Mouse (Mus musculus) forebrain, embryonic 14.5 days (tissue): ENCODE data around the gene Gnat2. TPM values are rescaled to one million over a fixed set of nuclear protein-coding genes. Genes with fewer than 3 reads are reported as not detected.

Source experiments
- ATAC-seq: fragments of 200-750 bp; cut with Nextera tagmentation; 2 replicates; pipeline ENCODE4 v1.8.0; 2017; ENCODE audit warnings: mild to moderate bottlenecking, moderate library complexity
- DNase-seq: peaks from one replicate; pipeline ENCODE4 v3.0.0-alpha.2; 2015; ENCODE audit warnings: low spot score
- H3K27ac ChIP-seq: fragments of 300-500 bp; sonication (generic); 2 replicates; pipeline ENCODE4 v1.5.1; 2014; ENCODE audit warnings: low read depth, mild to moderate bottlenecking, control low read depth, low read length, moderate library complexity
- H3K27me3 ChIP-seq: fragments of 300-500 bp; sonication (generic); replicated peaks from 2 replicates; pipeline ENCODE4 v1.6.1; 2014; ENCODE audit warnings: low read length, control low read depth, mixed read lengths; ENCODE audit not compliant: control insufficient read depth, insufficient read depth
- H3K36me3 ChIP-seq: fragments of 300-500 bp; sonication (generic); 2 replicates; pipeline ENCODE4 v1.6.1; 2014; ENCODE audit warnings: low read length, control low read depth; ENCODE audit not compliant: control insufficient read depth, insufficient read depth
- H3K4me1 ChIP-seq: fragments of 300-500 bp; sonication (generic); 2 replicates; pipeline ENCODE4 v1.6.1; 2014; ENCODE audit warnings: antibody characterized with exemption, low read length, control low read depth; ENCODE audit not compliant: control insufficient read depth, insufficient read depth
- H3K4me2 ChIP-seq: fragments of 300-500 bp; sonication (generic); 2 replicates; pipeline ENCODE4 v1.6.1; 2014; ENCODE audit warnings: mild to moderate bottlenecking, control low read depth, low read length
- H3K4me3 ChIP-seq: fragments of 300-500 bp; sonication (generic); 2 replicates; pipeline ENCODE4 v1.5.1; 2014; ENCODE audit warnings: low read depth, low read length, control low read depth
- H3K9ac ChIP-seq: fragments of 300-500 bp; sonication (generic); 2 replicates; pipeline ENCODE4 v1.6.1; 2014; ENCODE audit warnings: mild to moderate bottlenecking, low read length, control low read depth, moderate library complexity
- H3K9me3 ChIP-seq: fragments of 300-500 bp; sonication (generic); replicated peaks from 2 replicates; pipeline ENCODE4 v1.6.1; 2016; ENCODE audit warnings: low read length, control low read depth, mixed read lengths; ENCODE audit not compliant: control insufficient read depth
- WGBS: fragments of 180-500 bp; shearing (Covaris S2); extraction: QIAGEN DNeasy Blood & Tissue Kit; methylation state at CpG from one replicate; pipeline ENCODE4 v1.1.7; 2014; 5-methylcytosine and 5-hydroxymethylcytosine counted together
- polyA plus RNA-seq: library from polyadenylated mRNA; unstranded; fragments of >200 nt; fragmentation: Nextera tagmentation; extraction: Ambion mirVana; gene quantifications from 2 replicates; pipeline ENCODE4 v1.2.1, GENCODE M21; 2014

Gnat2 gene
- polyA plus RNA-seq, 1 experiment from 2014 or later = 0.28 TPM

DNA sequence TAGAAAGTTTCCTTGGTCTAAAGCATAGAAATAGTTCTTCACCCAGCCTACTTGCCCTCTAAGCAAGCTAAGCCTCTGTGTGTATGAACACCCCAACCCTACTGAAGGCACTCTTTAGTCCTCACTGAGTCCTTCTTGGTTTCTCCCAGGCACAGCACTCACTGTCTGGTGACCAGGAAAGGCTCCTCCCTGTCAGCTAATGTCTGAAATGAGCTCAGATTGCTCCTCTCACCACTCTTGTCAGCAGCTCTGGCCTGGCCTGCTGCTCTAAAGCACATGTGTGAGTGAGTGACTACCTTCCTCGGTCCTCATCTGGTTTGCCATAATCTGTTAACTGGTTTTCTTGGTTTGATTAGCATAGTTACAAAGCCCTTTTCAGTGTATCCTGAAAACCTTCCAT is 39.2 kb downstream of the Gnat2 start:
- Histone ChIP-seq H3K36me3 (no peaks in the 10 kb centered on the region), H3K27ac (no peak overlapping the region), H3K9ac (no peak overlapping the region), H3K4me3 (no peak overlapping the region), H3K4me1 (no peaks in the 10 kb centered on the region), H3K27me3 (no peaks in the 10 kb centered on the region), H3K9me3 (no peaks in the 10 kb centered on the region), H3K4me2 (no peak overlapping the region)
- DNase-seq = no peak
- ATAC-seq = no peak
- WGBS = 94% methylated on average over 1 of the region's 1 CpGs

DNA sequence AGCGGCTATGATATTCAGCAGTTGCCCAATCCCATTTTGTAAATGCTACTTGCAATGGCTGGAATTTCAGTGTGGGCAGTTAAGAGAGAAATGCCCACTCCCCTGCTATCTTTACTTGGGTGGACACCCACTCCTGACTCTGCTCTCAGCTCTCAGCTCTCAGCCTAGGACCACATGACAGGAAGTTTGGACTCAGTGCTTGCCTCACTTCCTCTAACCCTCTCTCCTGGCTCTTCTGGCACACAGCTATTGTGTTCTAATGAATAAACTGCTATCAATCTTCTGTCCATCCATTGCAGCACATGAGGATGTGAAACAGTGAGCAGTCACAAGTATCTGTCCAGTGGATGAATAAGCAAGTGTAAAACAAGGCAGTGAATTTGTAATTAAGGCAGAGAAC is 39.9 kb downstream of the Gnat2 start:
- Histone ChIP-seq H3K27me3 (no peaks in the 10 kb centered on the region), H3K9ac (no peak overlapping the region), H3K9me3 (no peaks in the 10 kb centered on the region), H3K27ac (no peak overlapping the region), H3K36me3 (no peaks in the 10 kb centered on the region), H3K4me1 (no peaks in the 10 kb centered on the region), H3K4me2 (no peak overlapping the region), H3K4me3 (no peak overlapping the region)
- ATAC-seq = no peak
- DNase-seq = no peak
- WGBS = 83% methylated on average over 1 of the region's 1 CpGs

DNA sequence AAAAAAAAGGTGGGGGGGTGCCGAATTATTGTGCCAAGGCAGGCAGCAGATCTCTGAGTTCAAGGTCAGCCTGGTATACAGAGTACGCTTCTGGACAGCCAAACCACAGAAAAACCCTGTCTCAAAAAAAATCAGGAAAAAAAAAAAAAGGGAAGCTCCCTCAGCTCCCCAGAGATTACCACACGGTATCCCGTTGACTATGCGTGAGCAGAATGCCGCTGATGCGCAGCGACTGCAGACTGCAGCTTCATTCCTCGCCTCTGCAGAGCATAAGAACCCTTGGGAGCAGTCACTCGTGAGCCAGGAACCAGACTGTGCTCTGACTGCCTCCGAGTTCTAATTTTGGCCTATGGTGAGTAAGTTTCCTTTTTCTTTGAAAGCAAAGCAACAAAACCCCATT is 42.1 kb downstream of the Gnat2 start:
- no peak overlapping the region for H3K9ac ChIP-seq
- H3K4me2 ChIP-seq = no peak overlapping the region
- H3K36me3 ChIP-seq = 0 out of 2 replicates have a peak, but pooled peaks cover 2% of the 10 kb centered on the region
- H3K4me1 ChIP-seq = no peaks in the 10 kb centered on the region
- 0 out of 2 replicates have a peak overlapping the region, but pooled peaks have one; percentile 4 for H3K27ac ChIP-seq
- H3K9me3 ChIP-seq = no peaks in the 10 kb centered on the region
- DNase-seq (peak; percentile 43), ATAC-seq (no peak)
- no peak overlapping the region for H3K4me3 ChIP-seq
- no peaks in the 10 kb centered on the region for H3K27me3 ChIP-seq
- WGBS = 77% methylated on average over 11 of the region's 11 CpGs

DNA sequence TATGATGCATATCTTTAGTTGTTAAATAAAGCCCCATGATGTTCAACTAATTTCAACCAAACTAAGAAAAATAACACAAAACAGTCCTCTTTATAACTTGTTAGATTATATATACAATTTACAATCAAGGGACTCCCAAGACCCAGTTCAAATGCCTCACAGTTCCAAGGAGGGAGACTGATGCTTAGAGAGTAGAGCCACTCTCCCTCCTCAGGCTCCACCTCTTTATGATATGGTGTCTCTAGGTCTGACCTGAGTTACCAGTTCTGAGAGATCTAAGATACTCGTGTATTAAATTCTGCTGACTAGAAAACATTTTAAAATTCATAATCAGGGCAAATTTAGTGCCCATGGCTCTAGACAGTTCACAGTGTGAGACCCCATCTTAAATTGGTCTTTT is 46.5 kb downstream of the Gnat2 start:
- Histone ChIP-seq H3K9me3 (no peaks in the 10 kb centered on the region), H3K27me3 (no peaks in the 10 kb centered on the region), H3K27ac (no peak overlapping the region), H3K4me1 (no peaks in the 10 kb centered on the region), H3K4me2 (no peak overlapping the region), H3K4me3 (no peak overlapping the region), H3K9ac (no peak overlapping the region), H3K36me3 (peaks cover 10% of the 10 kb centered on the region; the same call in 1 of the 2 replicates)
- DNase-seq = no peak
- ATAC-seq = no peak
- WGBS = 78% methylated on average over 1 of the region's 1 CpGs

DNA sequence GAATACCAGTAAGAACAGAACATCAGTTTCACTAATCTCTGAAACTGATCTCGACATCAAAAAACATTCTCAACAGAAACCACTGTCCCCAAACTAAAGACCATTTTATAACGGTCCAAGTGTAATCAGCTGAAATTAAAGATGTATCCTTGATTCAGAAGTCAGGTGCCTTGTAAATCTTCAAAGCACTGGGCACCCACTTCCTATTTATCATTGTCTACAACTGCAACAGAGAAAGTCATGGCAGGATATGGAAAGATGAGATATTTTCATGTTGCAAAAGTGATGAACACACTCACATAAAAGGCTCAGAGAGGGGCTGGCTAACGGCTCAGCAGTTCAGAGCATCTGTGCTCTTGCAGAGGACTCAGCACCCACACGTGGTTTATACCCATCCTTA is 48.2 kb downstream of the Gnat2 start:
- DNase-seq = no peak
- peaks cover 8% of the 10 kb centered on the region; the same call in 1 of the 2 replicates for H3K4me1 ChIP-seq

DNA sequence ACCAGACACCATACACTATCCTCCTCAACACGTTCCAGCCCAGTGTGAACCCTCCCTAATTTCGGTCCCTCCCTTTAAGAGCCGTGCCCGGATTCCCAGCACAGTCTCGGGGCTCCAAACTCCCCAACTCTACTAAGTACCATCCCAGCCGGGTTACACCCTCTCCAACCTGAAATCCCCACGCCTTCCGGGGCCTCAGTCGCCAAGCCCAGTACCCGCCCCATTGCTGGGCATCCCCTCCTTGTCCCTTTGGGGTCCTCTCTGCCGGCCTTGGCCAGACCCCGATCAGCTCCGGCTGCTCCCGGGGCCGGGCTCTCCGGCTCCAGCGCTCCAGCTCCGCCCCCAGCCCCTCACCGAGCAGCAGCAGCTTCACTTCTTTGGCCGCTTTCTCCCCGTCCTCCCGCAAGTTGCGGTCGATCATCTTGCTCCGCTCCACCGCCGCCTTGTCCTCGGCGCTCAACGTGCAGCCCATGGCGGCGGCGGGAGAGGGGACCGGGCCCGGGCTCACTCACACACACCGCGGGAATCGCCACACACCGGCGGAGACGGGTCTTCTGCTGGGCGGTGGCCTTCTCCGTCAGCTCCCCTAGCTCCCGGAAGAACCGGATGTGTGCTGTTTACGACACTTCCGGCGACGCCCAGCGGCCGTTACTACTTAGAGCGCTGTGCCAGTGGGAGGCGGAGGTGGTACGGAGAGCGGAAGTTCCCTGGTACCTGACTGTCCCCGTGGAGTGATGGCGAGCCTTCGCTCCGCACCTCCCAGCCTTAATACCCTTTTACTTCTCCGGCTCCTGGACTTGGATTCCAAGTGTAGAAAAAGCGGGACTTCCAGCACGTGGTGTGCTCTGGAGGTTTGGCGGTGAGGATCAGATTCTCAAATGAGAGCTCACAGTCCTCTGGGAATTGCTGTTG is 53.2 kb downstream of the Gnat2 start, which contains the start of gene Gnai3:
TSS of gene Gnai3 (minus strand) at position 613 of the 912 bp plus-strand sequence.
- H3K4me1 ChIP-seq = peaks cover 12% of the 10 kb centered on the region
- peak within 1 kb of the TSS; percentile 93 for H3K9ac ChIP-seq
- H3K27me3 ChIP-seq = no peaks in the 10 kb centered on the region
- H3K36me3 ChIP-seq = peaks cover 3% of the 10 kb centered on the region; the same call in 1 of the 2 replicates
- DNase-seq = peak; percentile 96
- H3K9me3 ChIP-seq = no peaks in the 10 kb centered on the region
- WGBS = under 1% methylated on average over 62 of the region's 63 CpGs
- H3K4me3 ChIP-seq = peak within 1 kb of the TSS; percentile 94
- peak within 1 kb of the TSS; percentile 79 for H3K4me2 ChIP-seq
- ATAC-seq = peak; percentile 97
- peak within 1 kb of the TSS; percentile 91 for H3K27ac ChIP-seq

More for the DNA sequence above, 48.2 kb downstream of the Gnat2 start:
- H3K27ac ChIP-seq = no peak overlapping the region
- H3K4me3 ChIP-seq = no peak overlapping the region
- no peak overlapping the region for H3K4me2 ChIP-seq
- no peaks in the 10 kb centered on the region for H3K27me3 ChIP-seq
- no peak overlapping the region for H3K9ac ChIP-seq
- H3K9me3 ChIP-seq = no peaks in the 10 kb centered on the region
- no peak for ATAC-seq
- peaks cover 10% of the 10 kb centered on the region; the same call in 1 of the 2 replicates for H3K36me3 ChIP-seq
- WGBS = 78% methylated on average over 4 of the region's 4 CpGs

DNA sequence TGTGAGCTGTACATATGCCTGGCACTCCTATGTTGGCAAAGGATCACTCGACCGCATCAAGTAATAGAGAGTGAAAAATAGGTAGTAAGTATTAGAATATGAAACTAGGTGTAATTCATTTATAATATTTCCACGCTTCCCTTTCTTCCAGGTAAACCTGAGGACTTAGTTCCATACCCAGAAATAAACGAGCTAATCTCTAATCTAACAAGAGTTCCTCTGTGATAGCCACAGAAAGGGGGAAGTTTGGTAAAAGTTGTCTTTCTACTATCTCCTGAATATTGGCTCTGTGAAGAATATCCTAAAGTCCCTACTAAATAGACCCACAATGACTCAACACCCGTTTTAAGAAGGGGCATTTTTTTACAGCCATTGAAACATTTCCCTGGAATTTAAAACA is 54.1 kb downstream of the Gnat2 start:
- Histone ChIP-seq H3K27me3 (no peaks in the 10 kb centered on the region), H3K27ac (peak overlapping the region; percentile 91), H3K4me1 (peaks cover 12% of the 10 kb centered on the region), H3K4me2 (peak overlapping the region; percentile 79), H3K9ac (peak overlapping the region; percentile 93), H3K9me3 (no peaks in the 10 kb centered on the region), H3K36me3 (no peaks in the 10 kb centered on the region), H3K4me3 (peak overlapping the region; percentile 94)
- 54% methylated on average over 5 of the region's 5 CpGs for WGBS
- DNase-seq (no peak), ATAC-seq (no peak)

DNA sequence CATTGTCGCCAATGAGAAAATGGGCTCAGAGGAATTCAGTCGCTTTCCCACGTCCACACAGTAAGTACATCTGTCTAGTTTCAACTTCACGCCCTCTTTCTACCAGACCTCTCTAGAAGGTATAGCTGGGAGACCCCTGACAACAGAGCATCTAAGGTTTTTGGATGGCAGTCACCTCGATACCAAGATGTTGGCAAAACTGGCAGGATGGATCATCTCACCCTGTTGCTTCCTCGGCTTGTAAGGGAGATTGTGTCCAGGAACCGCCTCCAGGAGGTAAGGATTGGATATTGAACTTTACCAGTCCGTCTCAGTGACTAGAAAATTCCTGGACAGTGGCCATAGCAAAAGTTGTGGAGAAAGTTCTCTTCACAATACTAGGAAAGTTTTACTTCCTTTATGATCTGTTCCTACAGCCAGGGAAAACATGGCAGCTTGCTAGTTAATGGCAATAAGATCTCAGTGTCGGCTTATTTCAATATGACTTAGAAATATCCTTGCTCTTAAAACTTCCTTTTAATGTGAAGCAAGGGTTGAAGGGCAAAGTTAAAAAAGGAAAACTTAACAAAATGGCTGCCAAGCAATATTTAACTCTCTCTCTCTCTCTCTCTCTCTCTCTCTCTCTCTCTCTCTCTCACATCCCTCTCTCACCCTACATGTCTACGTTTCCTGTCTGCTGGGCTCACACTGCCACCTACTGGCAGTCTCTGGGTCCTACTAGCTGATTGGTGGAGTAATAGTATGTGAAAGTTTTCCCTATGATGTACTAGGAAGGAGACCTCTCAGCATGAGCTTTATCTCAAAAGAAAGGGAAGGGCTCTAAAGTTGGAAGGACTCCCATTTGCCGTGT is 55.0 kb downstream of the Gnat2 start:
- peaks cover 12% of the 10 kb centered on the region for H3K4me1 ChIP-seq
- H3K27me3 ChIP-seq = no peaks in the 10 kb centered on the region
- H3K36me3 ChIP-seq = no peaks in the 10 kb centered on the region
- H3K9ac ChIP-seq = no peak overlapping the region
- peak; percentile 59 for ATAC-seq
- H3K4me2 ChIP-seq = no peak overlapping the region
- 66% methylated on average over 11 of the region's 11 CpGs for WGBS
- H3K27ac ChIP-seq = no peak overlapping the region
- H3K4me3 ChIP-seq = no peak overlapping the region
- peak; percentile 92 for DNase-seq
- no peaks in the 10 kb centered on the region for H3K9me3 ChIP-seq
